Mouse (Mus musculus): ENCODE results near the gene Rapgef3.

DNA sequence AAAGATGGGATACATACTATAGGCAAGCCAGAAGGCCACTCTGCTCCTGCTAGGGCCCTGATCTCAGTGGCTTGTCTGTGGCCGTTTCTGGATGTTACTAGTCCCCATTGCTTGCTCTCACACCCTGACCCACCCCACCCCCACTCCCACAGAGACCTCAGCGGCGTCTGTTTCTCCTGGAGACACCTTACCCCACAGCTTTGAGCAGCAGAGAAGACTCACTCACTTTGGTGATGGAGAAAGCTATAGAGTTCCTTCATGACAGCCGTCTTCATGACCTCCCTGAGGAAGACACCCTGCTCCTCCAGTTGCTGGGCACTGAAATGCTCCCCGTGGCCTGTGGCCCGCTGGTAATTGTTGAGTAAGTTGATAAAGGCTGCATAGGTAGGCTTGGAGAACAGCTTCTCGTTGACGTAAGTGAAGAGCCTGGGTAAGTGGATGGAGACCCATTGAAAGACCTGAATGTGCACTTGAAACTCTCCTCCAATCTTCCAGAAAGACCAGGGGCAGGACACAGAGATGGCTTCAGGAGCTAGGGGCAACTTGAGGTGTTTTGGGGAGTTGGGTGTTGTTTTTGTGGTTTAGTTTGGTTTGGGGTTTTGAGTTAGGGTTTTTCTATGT, 49.1 kb downstream of the Rapgef3 start:
- TF ChIP-seq CTCF (IDR thresholded peaks at IDR 0.05; ENCODE audit: control insufficient read depth, insufficient read depth, insufficient read length) (no peak), FOSL1 (IDR thresholded peaks at IDR 0.05; ENCODE audit: insufficient read depth, low read length, poor library complexity, severe bottlenecking) (no peak), MYOD1 (IDR thresholded peaks at IDR 0.05; ENCODE audit: control insufficient read depth, insufficient read length, low read depth) (no peak), MYOG (IDR thresholded peaks at IDR 0.05; ENCODE audit: control insufficient read depth, extremely low read depth, insufficient read length) (no peak), USF1 (IDR thresholded peaks at IDR 0.05; ENCODE audit: low read depth) (no peak), MAX (IDR thresholded peaks at IDR 0.05) (no peak), CEBPB (IDR thresholded peaks at IDR 0.05; ENCODE audit: low read depth) (no peak)

Data from C2C12 (cell line).